Mouse (Mus musculus) midbrain, embryonic 16.5 days (tissue): Measurements from ENCODE around the gene Olfr1338. TPM values are rescaled to one million over a fixed set of nuclear protein-coding genes. Genes with fewer than 3 reads are reported as not detected.
"Not testable (repeated sequence)": the region's sequence is repeated elsewhere in the genome, so short reads cannot be mapped to it uniquely, and the experiment has no call there.

ENCODE experiments used
- ATAC-seq: fragments of 200-750 bp; cut with Nextera tagmentation; 2 replicates; pipeline ENCODE4 v1.8.0; 2017; ENCODE audit warnings: moderate TSS enrichment
- H3K27ac ChIP-seq: fragments of 300-500 bp; sonication (generic); 2 replicates; pipeline ENCODE4 v1.5.1; 2014; ENCODE audit warnings: mild to moderate bottlenecking, low read length, mixed read lengths
- H3K27me3 ChIP-seq: fragments of 300-500 bp; sonication (generic); 2 replicates; pipeline ENCODE4 v1.6.1; 2014; ENCODE audit warnings: low read depth, low read length, mixed read lengths; ENCODE audit not compliant: control insufficient read depth, insufficient read depth
- H3K36me3 ChIP-seq: fragments of 300-500 bp; sonication (generic); 2 replicates; pipeline ENCODE4 v1.6.1; 2014; ENCODE audit warnings: mild to moderate bottlenecking, low read length, moderate library complexity, mixed read lengths; ENCODE audit not compliant: control insufficient read depth, insufficient read depth
- H3K4me1 ChIP-seq: fragments of 300-500 bp; sonication (generic); 2 replicates; pipeline ENCODE4 v1.6.1; 2014; ENCODE audit warnings: mild to moderate bottlenecking, low read length, mixed read lengths; ENCODE audit not compliant: control insufficient read depth, insufficient read depth
- H3K4me2 ChIP-seq: fragments of 300-500 bp; sonication (generic); 2 replicates; pipeline ENCODE4 v1.6.1; 2014; ENCODE audit warnings: mild to moderate bottlenecking, low read length, mixed read lengths
- H3K4me3 ChIP-seq: fragments of 300-500 bp; sonication (generic); 2 replicates; pipeline ENCODE4 v1.5.1; 2014; ENCODE audit warnings: low read depth, mild to moderate bottlenecking, low read length, moderate library complexity, mixed read lengths
- H3K9ac ChIP-seq: fragments of 300-500 bp; sonication (generic); 2 replicates; pipeline ENCODE4 v1.6.1; 2014; ENCODE audit warnings: low read depth, low read length, mixed read lengths
- H3K9me3 ChIP-seq: fragments of 300-500 bp; sonication (generic); replicated peaks from 2 replicates; pipeline ENCODE4 v1.6.1; 2014; ENCODE audit warnings: mild to moderate bottlenecking, low read length, mixed read lengths; ENCODE audit not compliant: control insufficient read depth, poor library complexity, severe bottlenecking
- WGBS: fragments of 180-500 bp; shearing (Covaris S2); extraction: QIAGEN DNeasy Blood & Tissue Kit; methylation state at CpG from one replicate; pipeline ENCODE4 v1.1.7; 2014; 5-methylcytosine and 5-hydroxymethylcytosine counted together
- polyA plus RNA-seq: library from polyadenylated mRNA; unstranded; fragments of >200 nt; fragmentation: Nextera tagmentation; extraction: Ambion mirVana; gene quantifications from 2 replicates; pipeline ENCODE4 v1.2.1, GENCODE M21; 2015

Olfr1338 gene
- polyA plus RNA-seq = not detected in 2 replicates

GRCm38 (mm10) chr4:118758637-118759036 is at the start of gene Olfr1338:
Gene Olfr1338 (minus strand): TSS chr4:118758737.
- Histone ChIP-seq H3K9me3 (no peaks in the 10 kb centered on the region), H3K9ac (no peak within 1 kb of the TSS), H3K4me3 (no peak within 1 kb of the TSS), H3K27me3 (no peaks in the 10 kb centered on the region), H3K27ac (no peak within 1 kb of the TSS), H3K36me3 (no peaks in the 10 kb centered on the region), H3K4me1 (no peaks in the 10 kb centered on the region), H3K4me2 (no peak within 1 kb of the TSS)
- 73% methylated on average over 1 of the region's 1 CpGs for WGBS
- no peak for ATAC-seq

GRCm38 (mm10) chr4:118792796-118793195 is 34.3 kb upstream of the Olfr1338 start:
- ATAC-seq, H3K4me3 ChIP-seq: not testable (repeated sequence)

DNA sequence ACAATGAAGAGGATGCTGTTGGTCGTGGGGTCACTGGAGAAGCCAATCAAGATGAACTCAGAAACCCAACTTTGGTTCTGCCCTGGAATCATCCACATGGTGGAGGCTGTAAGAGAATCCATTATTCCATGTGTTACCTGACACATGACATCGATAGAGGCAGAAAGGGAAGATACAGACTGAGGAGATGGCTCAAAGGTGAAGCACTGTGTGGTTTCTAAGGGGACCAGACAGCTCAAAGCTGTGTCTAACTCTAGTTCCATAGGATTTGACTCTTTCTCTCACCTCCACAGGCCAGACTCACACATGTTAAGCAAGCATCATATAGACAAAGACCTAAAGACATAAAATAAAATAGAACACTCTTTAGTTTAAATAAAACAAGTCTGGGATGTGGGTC is 23.9 kb upstream of the Olfr1338 start, which contains the start of gene Olfr1337:
Gene Olfr1337, minus strand, starts transcription at position 101 of the 400 bp plus-strand sequence.
- no peaks in the 10 kb centered on the region for H3K9me3 ChIP-seq
- H3K9ac ChIP-seq = no peak within 1 kb of the TSS
- no peak within 1 kb of the TSS for H3K4me3 ChIP-seq
- no peaks in the 10 kb centered on the region for H3K4me1 ChIP-seq
- H3K4me2 ChIP-seq = no peak within 1 kb of the TSS
- H3K27ac ChIP-seq = no peak within 1 kb of the TSS
- H3K27me3 ChIP-seq = no peaks in the 10 kb centered on the region
- no peak for ATAC-seq
- WGBS = 83% methylated on average over 2 of the region's 2 CpGs
- H3K36me3 ChIP-seq = no peaks in the 10 kb centered on the region

More at GRCm38 (mm10) chr4:118792796-118793195, 34.3 kb upstream of the Olfr1338 start:
- not testable (repeated sequence) for H3K4me2 ChIP-seq, H3K27ac ChIP-seq, H3K9me3 ChIP-seq, H3K4me1 ChIP-seq, H3K9ac ChIP-seq, H3K27me3 ChIP-seq, H3K36me3 ChIP-seq

- no peak for ATAC-seq
- H3K4me1 ChIP-seq = peaks cover 3% of the 10 kb centered on the region; the same call in 1 of the 2 replicates
- 0 out of 2 replicates have a peak, but pooled peaks cover 2% of the 10 kb centered on the region for H3K9me3 ChIP-seq
- WGBS = 1% methylated on average over 16 of the region's 16 CpGs
- H3K36me3 ChIP-seq = no peaks in the 10 kb centered on the region
- peaks cover 8% of the 10 kb centered on the region; the same call in 1 of the 2 replicates for H3K27me3 ChIP-seq
- no peak overlapping the region for H3K27ac ChIP-seq
- H3K9ac ChIP-seq = no peak overlapping the region
- peak overlapping the region; percentile 38 for H3K4me2 ChIP-seq
- H3K4me3 ChIP-seq = no peak overlapping the region; the same call in none of the 2 replicates
Measured at GRCm38 (mm10) chr4:118741881-118742280, 16.7 kb downstream of the Olfr1338 start.

DNA sequence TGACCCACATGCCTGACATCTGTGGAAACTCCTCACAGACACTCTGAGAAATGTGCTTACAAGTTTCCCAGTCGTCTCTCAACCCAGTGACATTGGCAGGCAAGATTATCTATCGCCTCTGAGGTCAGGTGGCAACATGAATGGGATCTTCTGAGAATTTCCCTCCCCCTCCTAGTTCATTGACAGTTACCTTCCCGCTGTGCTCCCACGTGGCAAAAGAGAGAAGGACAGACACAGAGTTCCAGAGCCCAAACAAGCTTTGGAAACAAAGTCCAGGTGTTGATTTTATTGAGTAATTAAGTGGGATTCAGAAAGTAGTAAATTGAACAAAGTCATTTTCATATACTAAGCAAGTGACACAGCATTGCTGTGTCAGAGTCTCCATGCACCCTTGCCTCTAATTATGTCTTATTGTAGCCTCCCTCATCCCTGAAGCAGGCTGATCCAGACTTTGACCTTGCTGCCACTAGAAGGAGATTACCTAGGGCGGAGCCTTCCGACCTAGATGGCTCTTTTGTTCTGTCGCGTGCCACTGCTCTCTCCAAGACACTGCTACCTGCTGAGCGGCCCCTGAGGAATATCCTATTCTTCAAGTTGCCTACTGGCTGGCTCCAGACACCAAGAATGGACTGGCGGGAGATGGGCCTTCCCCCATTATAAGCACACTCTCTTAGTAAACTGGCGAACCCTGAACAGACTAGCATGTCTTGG is 17.4 kb downstream of the Olfr1338 start:
- H3K4me2 ChIP-seq = peak overlapping the region; percentile 38
- H3K27ac ChIP-seq = no peak overlapping the region
- 5% methylated on average over 11 of the region's 11 CpGs for WGBS
- H3K27me3 ChIP-seq = peaks cover 8% of the 10 kb centered on the region; the same call in 1 of the 2 replicates
- H3K4me1 ChIP-seq = peaks cover 3% of the 10 kb centered on the region; the same call in 1 of the 2 replicates
- no peaks in the 10 kb centered on the region for H3K36me3 ChIP-seq
- no peak for ATAC-seq
- H3K4me3 ChIP-seq = no peak overlapping the region; the same call in 1 of the 2 replicates
- H3K9ac ChIP-seq = no peak overlapping the region
- no peaks in the 10 kb centered on the region for H3K9me3 ChIP-seq

DNA sequence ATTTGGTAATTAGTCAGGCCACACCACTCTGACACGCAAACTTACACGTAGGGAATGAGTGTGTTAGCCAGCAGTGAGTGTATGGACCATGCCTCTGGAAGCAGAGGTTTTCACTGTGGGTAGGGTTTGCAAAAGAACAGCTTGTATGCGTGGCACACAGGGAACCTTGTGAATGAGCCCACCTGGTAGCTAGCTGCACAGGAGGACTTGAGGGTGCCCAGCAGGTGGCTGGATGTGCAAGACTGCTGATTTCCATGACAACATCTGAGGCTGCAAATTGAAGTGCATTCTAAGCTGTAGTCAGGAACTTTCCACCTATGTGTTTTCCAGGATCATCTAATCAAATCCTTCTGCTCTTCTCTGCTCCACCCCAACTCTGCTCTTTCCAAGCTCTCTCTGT is 19.0 kb downstream of the Olfr1338 start:
- Histone ChIP-seq H3K4me1 (peaks cover 3% of the 10 kb centered on the region; the same call in 1 of the 2 replicates), H3K9me3 (no peaks in the 10 kb centered on the region), H3K27ac (no peak overlapping the region), H3K9ac (no peak overlapping the region), H3K4me2 (no peak overlapping the region), H3K36me3 (no peaks in the 10 kb centered on the region), H3K27me3 (peaks cover 8% of the 10 kb centered on the region; the same call in 1 of the 2 replicates), H3K4me3 (no peak overlapping the region)
- no peak for ATAC-seq
- 56% methylated on average over 3 of the region's 3 CpGs for WGBS

DNA sequence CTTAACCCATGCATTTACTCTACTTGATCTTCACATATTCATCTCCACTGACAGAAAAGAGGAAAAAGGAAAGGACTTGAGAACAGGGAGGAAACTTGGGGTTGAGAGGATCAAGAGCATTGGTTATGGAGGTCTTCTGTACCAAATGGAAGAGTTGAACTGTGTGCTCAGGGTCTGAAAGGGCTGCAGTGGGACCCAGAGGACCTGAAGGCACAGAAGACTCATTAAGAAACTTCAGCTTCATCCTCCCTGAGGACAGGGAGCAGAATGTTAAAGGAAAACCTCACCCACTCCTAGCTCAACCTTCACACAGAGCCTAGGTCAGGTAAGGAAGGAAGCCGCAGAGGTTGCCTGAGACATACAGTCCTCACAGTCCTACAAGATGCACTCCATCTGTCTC is 26.7 kb downstream of the Olfr1338 start, which contains the start of gene Olfr1339:
Gene Olfr1339, plus strand, starts transcription at position 301 of the 400 bp plus-strand sequence.
- H3K27ac ChIP-seq = no peak within 1 kb of the TSS
- no peaks in the 10 kb centered on the region for H3K36me3 ChIP-seq
- H3K4me3 ChIP-seq = no peak within 1 kb of the TSS
- WGBS = 100% methylated on average over 1 of the region's 1 CpGs
- H3K9ac ChIP-seq = no peak within 1 kb of the TSS
- no peaks in the 10 kb centered on the region for H3K27me3 ChIP-seq
- ATAC-seq = no peak
- no peaks in the 10 kb centered on the region for H3K9me3 ChIP-seq
- no peak within 1 kb of the TSS for H3K4me2 ChIP-seq
- H3K4me1 ChIP-seq = no peaks in the 10 kb centered on the region

GRCm38 (mm10) chr4:118721742-118722483 is 36.6 kb downstream of the Olfr1338 start:
- Histone ChIP-seq H3K9ac (no peak overlapping the region), H3K9me3 (no peaks in the 10 kb centered on the region), H3K27me3 (no peaks in the 10 kb centered on the region), H3K27ac (no peak overlapping the region), H3K36me3 (no peaks in the 10 kb centered on the region), H3K4me2 (no peak overlapping the region), H3K4me1 (no peaks in the 10 kb centered on the region), H3K4me3 (no peak overlapping the region)
- no peak for ATAC-seq
- WGBS = 56% methylated on average over 10 of the region's 10 CpGs

DNA sequence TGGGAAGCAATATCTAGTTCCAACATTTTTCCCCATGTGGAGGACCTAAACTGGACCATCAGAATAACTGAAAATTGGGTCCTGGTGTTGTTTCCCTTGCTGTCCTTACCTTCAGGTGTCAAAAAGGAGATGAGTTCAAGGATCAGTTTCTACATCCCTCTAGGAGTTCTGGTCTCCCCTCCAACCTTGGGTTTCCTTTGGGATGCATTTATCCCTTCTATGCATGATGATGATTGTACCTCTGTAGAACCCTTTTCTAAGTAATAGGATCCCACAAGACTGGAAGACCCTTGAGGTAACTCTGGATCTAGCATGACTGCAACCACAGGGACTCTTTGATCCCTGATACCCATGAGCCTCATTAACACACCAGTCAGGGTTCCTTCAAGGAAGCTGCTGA is 38.7 kb downstream of the Olfr1338 start, which contains the start of gene Olfr1340:
Gene Olfr1340, plus strand, starts transcription at position 301 of the 400 bp plus-strand sequence.
- no peak for ATAC-seq
- Histone ChIP-seq H3K27ac (no peak within 1 kb of the TSS), H3K4me2 (no peak within 1 kb of the TSS), H3K4me3 (no peak within 1 kb of the TSS), H3K9ac (no peak within 1 kb of the TSS), H3K36me3 (no peaks in the 10 kb centered on the region), H3K9me3 (no peaks in the 10 kb centered on the region), H3K27me3 (no peaks in the 10 kb centered on the region), H3K4me1 (no peaks in the 10 kb centered on the region)
